Mouse (Mus musculus): ENCODE measurements around the gene Mrgpra4.

Mrgpra4 gene

DNA sequence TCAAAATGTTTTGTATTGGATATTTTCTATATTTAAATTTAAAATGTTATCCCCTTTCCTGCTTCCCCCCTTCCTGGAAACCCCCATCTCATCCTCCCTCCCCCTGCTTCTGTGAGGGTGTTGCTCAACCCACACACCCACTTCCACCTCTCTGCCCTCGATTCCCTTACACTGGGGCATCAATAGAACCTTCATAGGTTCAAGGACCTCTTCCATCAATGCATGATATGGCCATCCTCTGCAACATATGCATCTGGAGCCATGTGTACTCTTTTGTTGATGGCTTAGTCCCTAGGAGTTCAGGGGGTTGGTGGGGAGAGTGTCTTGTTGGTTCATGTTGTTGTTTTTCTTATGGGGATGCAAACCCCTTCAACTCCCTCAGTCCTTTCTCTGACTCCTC, at the start of gene Mrgpra4:
Gene Mrgpra4 (minus strand): TSS at position 101 of the 400 bp plus-strand sequence.
- no peak for DNase-seq (ENCODE audit: low read depth, low spot score)

- DNase-seq (ENCODE audit: low read depth, low spot score), result no peak
These were observed 45.6 kb upstream of the Mrgpra4 start, which contains the start of gene Mrgprx1 for GRCm38 (mm10) chr7:48027497-48027896. Mrgprx1 (minus strand) TSS chr7:48027597.

DNA sequence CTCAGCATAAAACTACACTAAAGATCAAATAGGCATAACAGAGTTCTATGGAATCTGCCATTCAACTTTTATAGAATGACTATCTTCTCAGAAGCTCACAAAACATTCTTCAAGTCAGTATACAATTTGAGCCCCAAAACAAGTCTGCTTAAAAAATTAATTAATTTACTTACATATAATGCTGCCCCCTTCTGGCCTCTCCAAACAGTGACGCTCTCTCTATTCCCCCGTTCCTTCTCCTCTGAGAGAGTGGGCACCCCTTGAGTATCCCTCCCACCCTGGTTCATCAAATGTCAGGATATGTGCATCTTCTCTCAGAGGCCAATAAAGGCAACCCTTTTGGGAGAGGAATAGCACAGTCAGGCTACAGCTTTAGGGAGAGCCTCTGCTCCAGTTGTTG, 36.0 kb upstream of the Mrgpra4 start:
- no peak for DNase-seq (ENCODE audit: low read depth, low spot score)

DNA sequence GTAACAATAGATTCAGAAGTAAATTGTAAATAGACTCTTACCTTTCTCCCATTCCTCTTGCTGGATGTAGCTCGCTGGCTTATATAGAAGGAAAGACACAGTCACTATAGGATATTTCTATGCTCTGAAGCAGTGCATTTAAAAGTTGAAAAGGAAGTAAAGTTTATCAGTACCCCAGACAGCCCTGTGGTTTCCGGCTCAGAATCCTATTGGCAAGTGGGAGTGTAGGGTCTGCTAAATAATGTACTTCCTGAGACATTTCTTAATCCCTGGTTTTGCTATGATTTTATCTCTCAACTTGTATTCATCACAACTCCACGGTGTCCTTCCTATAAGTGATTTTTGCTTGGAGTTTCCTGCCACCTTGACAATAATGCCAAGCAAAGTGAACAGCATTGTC, 13.8 kb upstream of the Mrgpra4 start:
- no peak for DNase-seq (ENCODE audit: low read depth, low spot score)

- DNase-seq (ENCODE audit: low read depth, low spot score), result no peak
These were observed 4.9 kb upstream of the Mrgpra4 start for GRCm38 (mm10) chr7:47986752-47987151.
